Mouse (Mus musculus) testis, adult 2 months (tissue): ENCODE results near the gene Edaradd. TPM values are rescaled to one million over a fixed set of nuclear protein-coding genes. Genes with fewer than 3 reads are reported as not detected.

ENCODE experiments used
- H3K27ac ChIP-seq: fragments of 200-500 bp; 2 replicates; pipeline ENCODE4 v1.5.1; 2012; ENCODE audit warnings: low read depth, low read length; ENCODE audit not compliant: control insufficient read depth, insufficient read depth
- H3K27me3 ChIP-seq: fragments of 200-500 bp; 2 replicates; pipeline ENCODE4 v1.6.1; 2012; ENCODE audit warnings: mild to moderate bottlenecking, low read length, moderate library complexity; ENCODE audit not compliant: control insufficient read depth, insufficient read depth
- H3K36me3 ChIP-seq: fragments of 200-500 bp; 2 replicates; pipeline ENCODE4 v1.6.1; 2012; ENCODE audit warnings: mild to moderate bottlenecking, low read length; ENCODE audit not compliant: control insufficient read depth, insufficient read depth
- H3K4me1 ChIP-seq: fragments of 200-500 bp; 2 replicates; pipeline ENCODE4 v1.6.1; 2012; ENCODE audit warnings: low read length; ENCODE audit not compliant: control insufficient read depth, insufficient read depth
- H3K4me3 ChIP-seq: fragments of 200-500 bp; 2 replicates; pipeline ENCODE4 v1.5.1; 2012; ENCODE audit warnings: low read depth, mild to moderate bottlenecking, low read length, moderate library complexity, mixed read lengths; ENCODE audit not compliant: control insufficient read depth
- CTCF ChIP-seq: fragments of 200-500 bp; IDR thresholded peaks from 2 replicates; pipeline ENCODE4 v1.5.1; 2012; ENCODE audit warnings: low read depth, mild to moderate bottlenecking, inconsistent platforms, low read length, moderate library complexity; ENCODE audit not compliant: control insufficient read depth, insufficient read depth, insufficient replicate concordance
- POLR2A ChIP-seq: fragments of 200-500 bp; IDR thresholded peaks from 2 replicates; pipeline ENCODE4 v1.6.1; 2012; ENCODE audit warnings: low read depth, mild to moderate bottlenecking, inconsistent platforms, low read length, moderate library complexity; ENCODE audit not compliant: control insufficient read depth
- polyA plus RNA-seq: library from polyadenylated mRNA; depleted of rRNA; stranded (reverse); fragments of >200 nt; gene quantifications from 2 replicates; pipeline ENCODE4 v1.2.3, GENCODE M21; 2012

Edaradd gene
- polyA plus RNA-seq, 1 experiment = 0.19 TPM

- no peak overlapping the region for H3K27ac ChIP-seq
- no peak for TF ChIP-seq CTCF
- no peak for TF ChIP-seq POLR2A
- no peaks in the 10 kb centered on the region for H3K36me3 ChIP-seq
- no peaks in the 10 kb centered on the region for H3K4me1 ChIP-seq
- no peak overlapping the region for H3K4me3 ChIP-seq
- no peaks in the 10 kb centered on the region for H3K27me3 ChIP-seq
Observed at GRCm38 (mm10) chr13:12510032-12510431, 10.2 kb downstream of the Edaradd start.

GRCm38 (mm10) chr13:12507426-12507825 is 12.8 kb downstream of the Edaradd start:
- no peak overlapping the region for H3K27ac ChIP-seq
- no peaks in the 10 kb centered on the region for H3K4me1 ChIP-seq
- H3K4me3 ChIP-seq = no peak overlapping the region
- no peaks in the 10 kb centered on the region for H3K36me3 ChIP-seq
- TF ChIP-seq CTCF = no peak
- TF ChIP-seq POLR2A = no peak
- H3K27me3 ChIP-seq = no peaks in the 10 kb centered on the region

- no peaks in the 10 kb centered on the region for H3K36me3 ChIP-seq
- no peak overlapping the region for H3K27ac ChIP-seq
- H3K4me3 ChIP-seq = no peak overlapping the region
- no peaks in the 10 kb centered on the region for H3K27me3 ChIP-seq
- H3K4me1 ChIP-seq = no peaks in the 10 kb centered on the region
- TF ChIP-seq CTCF (no peak), POLR2A (no peak)
Observed at GRCm38 (mm10) chr13:12505359-12505758, 14.9 kb downstream of the Edaradd start.

- H3K27ac ChIP-seq = no peak overlapping the region
- no peak overlapping the region for H3K4me3 ChIP-seq
- H3K36me3 ChIP-seq = no peaks in the 10 kb centered on the region
- no peaks in the 10 kb centered on the region for H3K27me3 ChIP-seq
- no peaks in the 10 kb centered on the region for H3K4me1 ChIP-seq
- no peak for TF ChIP-seq POLR2A
- TF ChIP-seq CTCF = no peak
Observed at GRCm38 (mm10) chr13:12503238-12503751, 16.9 kb downstream of the Edaradd start.

GRCm38 (mm10) chr13:12502665-12503237 is 17.5 kb downstream of the Edaradd start:
- Histone ChIP-seq H3K4me3 (no peak overlapping the region), H3K36me3 (no peaks in the 10 kb centered on the region), H3K27me3 (no peaks in the 10 kb centered on the region), H3K27ac (no peak overlapping the region), H3K4me1 (no peaks in the 10 kb centered on the region)
- TF ChIP-seq CTCF (no peak), POLR2A (no peak)

- no peak for TF ChIP-seq CTCF
- no peak for TF ChIP-seq POLR2A
- Histone ChIP-seq H3K4me3 (peak overlapping the region; percentile 50; the same call in 1 of the 2 replicates), H3K4me1 (peaks cover 2% of the 10 kb centered on the region; the same call in 1 of the 2 replicates), H3K27ac (no peak overlapping the region), H3K27me3 (no peaks in the 10 kb centered on the region), H3K36me3 (no peaks in the 10 kb centered on the region)
Observed at GRCm38 (mm10) chr13:12499107-12499506, 21.1 kb downstream of the Edaradd start.

- H3K4me3 ChIP-seq = no peak overlapping the region
- TF ChIP-seq CTCF = no peak
- TF ChIP-seq POLR2A = no peak
- H3K36me3 ChIP-seq = no peaks in the 10 kb centered on the region
- no peak overlapping the region for H3K27ac ChIP-seq
- H3K4me1 ChIP-seq = peaks cover 2% of the 10 kb centered on the region; the same call in 1 of the 2 replicates
- H3K27me3 ChIP-seq = no peaks in the 10 kb centered on the region
Observed at GRCm38 (mm10) chr13:12497809-12498208, 22.4 kb downstream of the Edaradd start.
